Mouse (Mus musculus) forebrain, embryonic 13.5 days (tissue): ENCODE measurements at regions not wholly inside any gene's neighbourhood (a gene's known extent, or its start where the extent isn't known, plus 50 kb on each side); places are given as distances from the start of the nearest gene placed in this dataset.

Experiments
- ATAC-seq: fragments of 200-750 bp; cut with Nextera tagmentation; 2 replicates; pipeline ENCODE4 v1.8.0; 2017
- H3K27ac ChIP-seq: fragments of 300-500 bp; sonication (generic); 2 replicates; pipeline ENCODE4 v1.5.1; 2015; ENCODE audit warnings: inconsistent platforms, mild to moderate bottlenecking, moderate library complexity
- H3K27me3 ChIP-seq: fragments of 300-500 bp; sonication (generic); 2 replicates; pipeline ENCODE4 v1.6.1; 2015; ENCODE audit warnings: mild to moderate bottlenecking, inconsistent platforms
- H3K36me3 ChIP-seq: fragments of 300-500 bp; sonication (generic); 2 replicates; pipeline ENCODE4 v1.6.1; 2015; ENCODE audit warnings: mild to moderate bottlenecking, inconsistent platforms; ENCODE audit not compliant: poor library complexity, severe bottlenecking
- H3K4me1 ChIP-seq: fragments of 300-500 bp; sonication (generic); 2 replicates; pipeline ENCODE4 v1.6.1; 2015; ENCODE audit warnings: inconsistent platforms
- H3K4me2 ChIP-seq: fragments of 300-500 bp; sonication (generic); 2 replicates; pipeline ENCODE4 v1.6.1; 2015; ENCODE audit warnings: inconsistent platforms, mild to moderate bottlenecking, moderate library complexity
- H3K4me3 ChIP-seq: fragments of 300-500 bp; sonication (generic); 2 replicates; pipeline ENCODE4 v1.5.1; 2015; ENCODE audit warnings: mild to moderate bottlenecking, inconsistent platforms
- H3K9ac ChIP-seq: fragments of 300-500 bp; sonication (generic); 2 replicates; pipeline ENCODE4 v1.6.1; 2015; ENCODE audit warnings: mild to moderate bottlenecking, inconsistent platforms
- H3K9me3 ChIP-seq: fragments of 300-500 bp; sonication (generic); replicated peaks from 2 replicates; pipeline ENCODE4 v1.6.1; 2016; ENCODE audit warnings: inconsistent platforms
- WGBS: fragments of 180-500 bp; shearing (Covaris S2); methylation state at CpG from one replicate; pipeline ENCODE4 v1.1.7; 2015; 5-methylcytosine and 5-hydroxymethylcytosine counted together

DNA sequence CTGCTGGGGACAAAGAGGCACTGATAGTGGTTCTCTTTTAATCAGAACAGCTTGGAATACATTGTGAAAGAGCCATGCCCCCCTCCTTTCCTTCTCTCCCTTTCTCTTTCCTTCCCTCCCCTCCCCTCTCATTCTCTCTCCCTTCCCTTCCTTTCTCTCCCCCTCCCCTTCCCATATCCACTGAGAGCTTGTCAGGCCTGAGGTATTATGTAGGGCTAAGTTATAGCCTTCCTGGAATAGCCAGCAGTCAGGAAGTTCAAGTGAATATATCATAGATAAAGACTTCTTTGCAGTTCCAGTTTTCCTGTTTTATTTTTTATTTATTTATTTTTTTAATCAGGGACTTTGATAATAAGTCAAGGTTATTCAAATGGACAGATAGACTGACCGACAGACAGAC, 156.5 kb upstream of the Ppp2r3a start:
- Histone ChIP-seq H3K4me2 (no peak overlapping the region), H3K27ac (peak overlapping the region; percentile 80), H3K4me1 (peaks cover 45% of the 10 kb centered on the region), H3K36me3 (no peaks in the 10 kb centered on the region), H3K9ac (no peak overlapping the region), H3K27me3 (no peaks in the 10 kb centered on the region), H3K4me3 (no peak overlapping the region), H3K9me3 (no peaks in the 10 kb centered on the region)
- ATAC-seq, result no peak
- 94% methylated on average over 1 of the region's 1 CpGs for WGBS

DNA sequence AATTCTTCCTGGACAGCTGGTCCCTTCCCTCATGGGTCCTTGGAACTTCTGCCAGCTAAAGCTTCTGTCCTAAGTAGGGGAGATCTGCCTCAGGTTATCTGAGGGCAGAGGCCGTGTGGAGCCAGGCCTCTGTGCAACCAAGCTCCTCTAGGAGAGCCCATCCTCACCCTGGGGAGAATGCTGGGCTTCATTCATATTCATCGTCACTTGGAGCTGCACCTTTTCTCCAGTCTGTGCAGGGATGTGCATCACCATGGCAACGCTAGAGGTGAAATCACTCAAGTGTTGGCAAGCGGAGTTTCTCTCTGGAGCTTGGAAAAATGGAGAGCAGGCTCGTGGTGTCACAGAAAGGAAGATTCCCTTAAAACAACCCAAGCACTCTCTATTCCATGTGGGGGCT, 155.5 kb upstream of the Ppp2r3a start:
- Histone ChIP-seq H3K27me3 (no peaks in the 10 kb centered on the region), H3K9me3 (no peaks in the 10 kb centered on the region), H3K4me1 (peaks cover 45% of the 10 kb centered on the region), H3K9ac (no peak overlapping the region), H3K36me3 (no peaks in the 10 kb centered on the region), H3K4me2 (peak overlapping the region; percentile 21; the same call in 1 of the 2 replicates), H3K27ac (peak overlapping the region; percentile 80), H3K4me3 (no peak overlapping the region)
- 27% methylated on average over 5 of the region's 5 CpGs for WGBS
- peak; percentile 69 for ATAC-seq

DNA sequence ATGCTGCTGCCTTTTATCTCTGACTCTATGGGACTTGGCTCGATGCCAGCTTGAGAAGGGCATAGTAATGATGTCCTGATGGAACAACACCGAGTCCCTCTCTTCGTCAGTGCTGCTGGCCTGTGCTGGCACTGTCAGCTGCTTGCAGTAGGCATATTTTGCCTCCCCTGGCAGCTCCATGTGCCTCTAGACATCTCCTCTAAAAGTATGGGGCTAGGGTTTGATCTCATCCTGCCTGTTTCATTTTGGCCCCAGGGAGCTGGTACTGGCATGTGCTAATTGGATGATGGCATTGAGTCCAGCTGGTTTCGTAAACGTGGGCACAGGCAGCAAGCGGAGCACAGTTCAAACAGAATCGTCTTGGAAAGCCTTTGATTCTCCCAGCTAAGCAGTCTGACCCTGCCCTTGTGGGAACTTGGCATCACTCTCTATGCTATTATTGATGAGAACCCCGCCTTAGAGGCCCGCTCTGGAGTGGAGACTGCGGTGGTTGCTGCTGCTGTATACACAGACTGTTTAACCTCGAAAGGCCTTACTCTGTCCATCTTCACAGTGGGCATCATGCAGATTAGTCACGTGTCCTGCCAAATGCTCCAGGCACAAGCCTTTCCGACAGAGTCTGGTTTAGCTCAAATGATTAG, 153.0 kb upstream of the Ppp2r3a start:
- Histone ChIP-seq H3K27ac (peak overlapping the region; percentile 73), H3K4me1 (peaks cover 39% of the 10 kb centered on the region), H3K27me3 (no peaks in the 10 kb centered on the region), H3K9ac (0 out of 2 replicates have a peak overlapping the region, but pooled peaks have one; percentile 8), H3K36me3 (no peaks in the 10 kb centered on the region), H3K9me3 (no peaks in the 10 kb centered on the region), H3K4me2 (peak overlapping the region; percentile 24), H3K4me3 (no peak overlapping the region)
- ATAC-seq, result peak; percentile 90
- WGBS, result 17% methylated on average over 13 of the region's 13 CpGs

DNA sequence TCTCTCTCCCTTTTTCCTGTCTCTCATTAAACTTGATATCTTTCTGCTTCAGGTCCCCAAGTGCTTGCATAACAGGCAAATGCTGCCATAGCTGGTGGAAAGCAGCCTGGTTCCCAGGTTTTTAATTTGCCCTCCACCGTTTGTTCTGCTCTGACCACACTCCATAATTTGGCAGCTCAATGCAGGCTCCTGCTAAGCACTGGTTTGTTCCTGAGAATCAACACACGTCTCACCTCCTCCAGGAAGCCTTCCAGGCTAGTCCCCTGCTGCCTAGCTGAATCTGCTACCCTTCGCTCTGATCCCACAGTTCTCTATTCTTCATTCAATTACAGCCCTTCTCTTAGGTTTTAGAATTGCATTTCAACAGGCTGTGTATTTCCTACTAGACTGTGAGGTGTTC, 152.4 kb upstream of the Ppp2r3a start:
- no peak for ATAC-seq
- Histone ChIP-seq H3K4me2 (peak overlapping the region; percentile 24; the same call in 1 of the 2 replicates), H3K9me3 (no peaks in the 10 kb centered on the region), H3K9ac (0 out of 2 replicates have a peak overlapping the region, but pooled peaks have one; percentile 8), H3K27ac (peak overlapping the region; percentile 73), H3K4me3 (no peak overlapping the region), H3K36me3 (no peaks in the 10 kb centered on the region), H3K27me3 (no peaks in the 10 kb centered on the region), H3K4me1 (peaks cover 39% of the 10 kb centered on the region)
- WGBS, result 46% methylated on average over 3 of the region's 3 CpGs

DNA sequence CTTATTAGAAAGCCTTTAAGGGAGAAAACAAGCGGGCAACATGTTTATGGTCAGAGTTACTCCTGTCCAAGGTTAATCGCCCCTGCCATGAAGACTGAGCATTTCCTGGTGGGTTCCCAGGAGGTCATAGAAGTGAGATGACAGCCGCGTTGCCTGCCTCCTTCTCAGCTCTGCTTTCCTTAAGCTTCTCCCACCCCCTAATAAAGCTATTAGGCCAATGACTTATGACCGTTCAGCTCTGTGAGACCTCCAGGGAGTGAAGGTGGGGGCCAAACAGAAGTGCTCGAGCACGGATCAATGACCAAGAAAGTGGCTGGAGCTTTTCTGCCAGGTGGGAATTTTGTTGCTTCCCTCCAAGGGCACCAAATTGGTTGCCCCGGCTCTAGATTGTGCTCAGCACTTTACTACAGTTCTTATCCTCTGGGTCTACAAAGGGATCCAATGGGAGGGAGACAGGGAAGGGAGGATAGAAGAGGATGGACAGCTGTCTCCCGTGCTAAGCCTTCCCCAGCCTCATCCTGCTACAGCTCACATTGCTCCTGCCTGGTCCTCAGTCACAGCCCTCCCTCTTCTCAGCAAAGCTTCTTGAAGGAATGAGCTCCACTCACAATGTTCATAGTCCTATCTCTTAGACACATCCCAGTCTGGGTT, 151.1 kb upstream of the Ppp2r3a start:
- H3K4me2 ChIP-seq, result no peak overlapping the region
- WGBS, result 87% methylated on average over 9 of the region's 9 CpGs
- no peak overlapping the region for H3K9ac ChIP-seq
- peaks cover 34% of the 10 kb centered on the region for H3K4me1 ChIP-seq
- no peak for ATAC-seq
- no peak overlapping the region for H3K4me3 ChIP-seq
- no peaks in the 10 kb centered on the region for H3K27me3 ChIP-seq
- H3K9me3 ChIP-seq, result no peaks in the 10 kb centered on the region
- no peaks in the 10 kb centered on the region for H3K36me3 ChIP-seq
- no peak overlapping the region for H3K27ac ChIP-seq

DNA sequence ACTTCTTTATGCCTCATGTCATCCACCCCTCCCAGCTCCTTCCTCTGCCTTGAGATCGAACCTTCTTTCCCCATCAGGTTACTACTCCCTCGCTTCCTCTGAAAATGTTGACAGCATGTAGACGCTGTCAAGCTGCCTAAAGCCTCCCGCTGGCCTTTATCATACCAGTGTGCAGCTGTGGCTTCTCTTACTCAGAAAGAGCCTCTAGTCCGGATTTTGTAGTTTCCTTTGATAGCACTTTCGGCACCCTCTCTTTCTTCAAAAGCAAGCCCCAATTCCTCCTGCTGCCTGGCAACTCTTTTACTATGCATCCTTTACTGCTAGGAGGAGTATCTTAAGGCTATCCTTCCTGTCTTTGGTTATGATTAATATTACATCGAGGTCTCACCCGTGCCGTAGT, 149.8 kb upstream of the Ppp2r3a start:
- 90% methylated on average over 9 of the region's 9 CpGs for WGBS
- Histone ChIP-seq H3K27ac (no peak overlapping the region), H3K4me1 (peaks cover 22% of the 10 kb centered on the region), H3K9ac (no peak overlapping the region), H3K4me3 (no peak overlapping the region), H3K27me3 (no peaks in the 10 kb centered on the region), H3K4me2 (no peak overlapping the region), H3K36me3 (no peaks in the 10 kb centered on the region), H3K9me3 (no peaks in the 10 kb centered on the region)
- ATAC-seq, result no peak

DNA sequence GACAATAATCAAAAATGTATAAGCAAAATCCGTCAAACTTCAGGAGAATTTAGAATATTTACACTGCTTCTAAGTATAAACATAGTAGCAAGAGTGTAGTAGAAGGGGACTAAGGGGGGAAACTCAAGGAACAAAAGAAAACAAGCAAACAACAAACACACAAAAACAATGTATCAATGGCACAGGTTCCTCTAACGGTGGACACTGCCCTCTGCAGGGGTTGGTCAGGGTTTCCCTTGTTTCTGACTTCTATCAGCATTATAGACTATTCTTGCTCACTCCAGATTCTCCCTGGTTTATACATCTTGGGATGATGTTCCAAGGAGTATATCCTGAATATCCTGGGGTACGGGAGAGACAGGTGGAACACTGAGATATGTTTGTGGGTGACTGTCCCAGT, 147.3 kb upstream of the Ppp2r3a start:
- Histone ChIP-seq H3K4me1 (peaks cover 4% of the 10 kb centered on the region), H3K9me3 (no peaks in the 10 kb centered on the region), H3K27ac (no peak overlapping the region), H3K4me3 (no peak overlapping the region), H3K9ac (no peak overlapping the region), H3K36me3 (no peaks in the 10 kb centered on the region), H3K4me2 (no peak overlapping the region), H3K27me3 (no peaks in the 10 kb centered on the region)
- 79% methylated on average over 3 of the region's 3 CpGs for WGBS
- no peak for ATAC-seq

DNA sequence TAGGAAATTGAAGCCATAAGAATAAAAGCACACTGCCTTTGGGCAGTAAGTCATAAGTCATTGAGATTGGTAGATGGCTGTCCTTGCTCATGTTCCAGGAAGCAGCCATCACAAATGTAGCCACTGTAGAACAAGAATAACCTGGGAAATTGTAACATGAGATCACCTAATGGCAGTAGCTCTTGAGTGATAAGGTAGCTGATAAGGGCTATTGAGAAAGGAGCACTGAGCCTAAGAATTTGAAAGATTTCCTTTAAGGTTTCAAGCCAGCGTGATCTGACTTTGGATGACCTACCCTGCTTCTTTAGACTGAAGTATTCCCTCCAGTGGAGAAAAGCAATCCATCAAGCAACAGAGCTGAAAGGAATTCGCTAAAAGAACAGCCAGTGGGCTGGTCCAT, 117.8 kb upstream of the Ppp2r3a start:
- H3K9ac ChIP-seq, result no peak overlapping the region
- H3K27me3 ChIP-seq, result no peaks in the 10 kb centered on the region
- H3K4me2 ChIP-seq, result no peak overlapping the region
- no peak for ATAC-seq
- H3K27ac ChIP-seq, result no peak overlapping the region
- H3K9me3 ChIP-seq, result no peaks in the 10 kb centered on the region
- H3K36me3 ChIP-seq, result no peaks in the 10 kb centered on the region
- no peak overlapping the region for H3K4me3 ChIP-seq
- H3K4me1 ChIP-seq, result peaks cover 17% of the 10 kb centered on the region
- 71% methylated on average over 2 of the region's 2 CpGs for WGBS

DNA sequence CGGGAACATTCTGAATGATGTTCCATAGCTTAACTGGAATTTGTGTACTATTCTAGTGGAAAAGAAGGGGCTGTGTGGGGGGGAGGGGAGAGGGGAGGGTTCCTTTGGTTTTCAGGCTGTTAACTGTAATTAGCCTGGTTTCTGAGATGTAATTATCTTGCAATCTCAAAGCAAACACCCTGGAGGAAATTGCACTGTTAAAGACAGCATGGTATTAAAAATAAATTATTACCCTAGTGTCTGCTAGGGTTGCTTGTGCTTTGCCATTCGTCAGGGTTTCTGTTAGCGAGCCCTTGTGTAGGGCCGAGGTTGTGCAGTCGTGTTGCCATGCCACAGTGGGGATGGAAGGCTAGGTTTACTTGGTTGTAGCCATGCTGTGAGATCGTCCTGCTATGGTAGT, 105.0 kb upstream of the Ppp2r3a start:
- Histone ChIP-seq H3K9me3 (no peaks in the 10 kb centered on the region), H3K36me3 (no peaks in the 10 kb centered on the region), H3K27ac (0 out of 2 replicates have a peak overlapping the region, but pooled peaks have one; percentile 31), H3K27me3 (no peaks in the 10 kb centered on the region), H3K9ac (no peak overlapping the region), H3K4me3 (no peak overlapping the region), H3K4me1 (0 out of 2 replicates have a peak, but pooled peaks cover 13% of the 10 kb centered on the region), H3K4me2 (no peak overlapping the region)
- 47% methylated on average over 6 of the region's 6 CpGs for WGBS
- ATAC-seq, result peak; percentile 76

DNA sequence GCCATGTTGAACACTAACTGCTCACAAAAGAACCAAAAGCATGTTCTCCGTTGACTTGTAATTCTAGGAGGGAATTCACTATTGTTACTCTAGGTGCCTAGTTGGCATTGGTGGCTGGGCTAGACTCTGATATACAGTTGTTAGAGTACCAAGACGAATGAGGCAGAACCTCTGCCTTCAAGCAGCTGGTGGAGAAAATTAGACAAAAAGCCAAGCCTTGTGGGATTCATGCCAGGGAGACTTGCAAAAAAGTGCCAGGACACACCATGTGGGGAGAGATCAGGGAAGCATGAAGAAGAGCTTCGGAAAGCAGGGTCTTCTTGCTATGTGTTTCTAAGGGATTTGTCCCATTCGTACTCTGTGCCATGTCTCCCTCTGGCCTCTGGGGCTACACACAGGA, 97.2 kb upstream of the Ppp2r3a start:
- Histone ChIP-seq H3K36me3 (no peaks in the 10 kb centered on the region), H3K4me2 (no peak overlapping the region), H3K4me3 (no peak overlapping the region), H3K9me3 (no peaks in the 10 kb centered on the region), H3K9ac (no peak overlapping the region), H3K4me1 (no peaks in the 10 kb centered on the region), H3K27me3 (no peaks in the 10 kb centered on the region), H3K27ac (no peak overlapping the region)
- WGBS, result 95% methylated on average over 4 of the region's 4 CpGs
- no peak for ATAC-seq

DNA sequence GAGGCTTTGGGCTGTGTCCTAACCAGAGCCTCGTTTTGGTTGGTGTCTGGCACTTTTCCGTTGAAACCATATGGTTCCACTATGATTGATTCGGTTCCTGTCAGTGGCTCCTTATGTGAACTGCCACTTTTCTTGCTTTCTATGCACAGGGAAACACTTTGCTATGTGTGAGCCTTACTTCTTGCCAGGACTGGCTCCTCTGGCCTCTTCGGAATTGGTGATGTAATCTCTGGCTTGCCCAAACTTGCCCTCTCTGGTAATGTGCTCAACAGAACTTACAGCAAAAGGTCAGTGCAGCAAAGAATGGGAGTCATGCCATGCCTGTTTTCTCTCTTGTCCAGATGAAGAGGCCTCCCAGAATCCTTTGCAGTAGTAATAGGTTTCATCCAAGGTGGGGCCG, 91.3 kb upstream of the Ppp2r3a start:
- ATAC-seq, result peak; percentile 27; the same call in 1 of the 2 replicates
- 83% methylated on average over 5 of the region's 5 CpGs for WGBS
- H3K4me3 ChIP-seq, result no peak overlapping the region

DNA sequence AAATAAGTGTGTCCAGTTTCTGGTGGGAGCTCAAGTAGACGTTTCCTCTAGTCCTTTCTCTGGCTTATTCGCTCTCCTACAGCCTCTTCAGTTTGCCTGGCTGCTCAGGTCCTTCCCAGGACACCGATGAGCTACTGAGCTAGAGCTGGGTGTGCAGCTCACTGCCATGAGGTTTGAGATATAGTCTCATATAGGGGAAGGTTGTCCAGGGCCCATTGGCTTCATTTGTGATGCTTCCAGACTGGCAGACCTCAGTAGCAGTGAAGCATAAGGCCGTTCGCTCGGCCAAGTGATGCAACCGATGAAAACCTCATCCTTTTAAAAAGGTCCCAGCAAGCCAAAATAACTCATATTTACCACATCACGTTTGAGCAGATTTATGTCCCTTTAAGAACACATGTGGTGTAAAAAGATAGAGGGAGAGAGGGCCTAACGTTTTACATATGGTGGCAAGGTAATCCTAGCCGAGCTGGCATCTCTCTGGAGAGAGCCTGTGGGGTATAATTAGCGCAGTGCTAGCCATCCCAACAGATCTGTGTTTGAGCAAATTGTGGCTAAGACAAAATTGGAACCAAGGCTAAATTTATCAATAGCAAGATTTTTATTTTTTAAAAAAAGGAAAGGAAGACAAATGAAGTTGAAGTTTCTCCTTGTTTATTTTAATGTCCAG, 89.3 kb upstream of the Ppp2r3a start:
- Histone ChIP-seq H3K27me3 (no peaks in the 10 kb centered on the region), H3K27ac (no peak overlapping the region), H3K4me2 (no peak overlapping the region), H3K9me3 (no peaks in the 10 kb centered on the region), H3K4me1 (no peaks in the 10 kb centered on the region), H3K4me3 (no peak overlapping the region), H3K9ac (no peak overlapping the region), H3K36me3 (no peaks in the 10 kb centered on the region)
- no peak for ATAC-seq
- 83% methylated on average over 11 of the region's 11 CpGs for WGBS

More for the DNA sequence above, 91.3 kb upstream of the Ppp2r3a start:
- H3K27me3 ChIP-seq, result no peaks in the 10 kb centered on the region
- H3K36me3 ChIP-seq, result no peaks in the 10 kb centered on the region
- no peak overlapping the region for H3K27ac ChIP-seq
- H3K9me3 ChIP-seq, result no peaks in the 10 kb centered on the region
- H3K4me1 ChIP-seq, result no peaks in the 10 kb centered on the region
- no peak overlapping the region for H3K9ac ChIP-seq
- H3K4me2 ChIP-seq, result no peak overlapping the region
